Mouse (Mus musculus) hindbrain, postnatal 0 days (tissue): ENCODE measurements around the gene Zmym5. TPM values are rescaled to one million over a fixed set of nuclear protein-coding genes. Genes with fewer than 3 reads are reported as not detected.

Source experiments
- ATAC-seq: fragments of 200-750 bp; cut with Nextera tagmentation; 2 replicates; pipeline ENCODE4 v1.8.0; 2017; ENCODE audit warnings: mild to moderate bottlenecking, moderate TSS enrichment, moderate library complexity
- DNase-seq: peaks from one replicate; pipeline ENCODE4 v3.0.0-alpha.2; 2015; ENCODE audit warnings: low spot score
- H3K27ac ChIP-seq: fragments of 300-500 bp; sonication (generic); 2 replicates; pipeline ENCODE4 v1.5.1; 2014; ENCODE audit warnings: mild to moderate bottlenecking
- H3K27me3 ChIP-seq: fragments of 300-500 bp; sonication (generic); 2 replicates; pipeline ENCODE4 v1.6.1; 2014; ENCODE audit warnings: low read length, mixed read lengths; ENCODE audit not compliant: insufficient read depth
- H3K36me3 ChIP-seq: fragments of 300-500 bp; sonication (generic); 2 replicates; pipeline ENCODE4 v1.6.1; 2014; ENCODE audit warnings: low read length, mixed read lengths; ENCODE audit not compliant: insufficient read depth
- H3K4me1 ChIP-seq: fragments of 300-500 bp; sonication (generic); 2 replicates; pipeline ENCODE4 v1.6.1; 2014; ENCODE audit warnings: antibody characterized with exemption, low read length, mixed read lengths; ENCODE audit not compliant: insufficient read depth
- H3K4me2 ChIP-seq: fragments of 300-500 bp; sonication (generic); 2 replicates; pipeline ENCODE4 v1.6.1; 2014; ENCODE audit warnings: low read depth, mild to moderate bottlenecking, low read length, moderate library complexity, mixed read lengths
- H3K4me3 ChIP-seq: fragments of 300-500 bp; sonication (generic); 2 replicates; pipeline ENCODE4 v1.5.1; 2014; ENCODE audit warnings: low read length
- H3K9ac ChIP-seq: fragments of 300-500 bp; sonication (generic); replicated peaks from 2 replicates; pipeline ENCODE4 v1.6.1; 2014; ENCODE audit warnings: mild to moderate bottlenecking, low read length, moderate library complexity, mixed read lengths
- H3K9me3 ChIP-seq: fragments of 300-500 bp; sonication (generic); 2 replicates; pipeline ENCODE4 v1.6.1; 2016; ENCODE audit warnings: low read length, mixed read lengths
- CTCF ChIP-seq: IDR thresholded peaks from 2 replicates; pipeline ENCODE4 v1.5.1; 2016; ENCODE audit warnings: antibody characterized with exemption, control low read depth, low read depth
- WGBS: fragments of 180-500 bp; shearing (Covaris S2); extraction: QIAGEN DNeasy Blood & Tissue Kit; methylation state at CpG from one replicate; pipeline ENCODE4 v1.1.7; 2014; 5-methylcytosine and 5-hydroxymethylcytosine counted together
- polyA plus RNA-seq: library from polyadenylated mRNA; unstranded; fragments of >200 nt; fragmentation: Nextera tagmentation; extraction: Ambion mirVana; gene quantifications from 2 replicates; pipeline ENCODE4 v1.2.1, GENCODE M21; 2015
- total RNA-seq: library from RNA; depleted of rRNA; stranded (reverse); fragments of >200 nt; gene quantifications from 2 replicates; pipeline ENCODE4 v1.2.3, GENCODE M21; 2014

Gene Zmym5
- total and polyA plus RNA-seq, 2 experiments from 2014 or later, result 12.1 to 25.9 TPM

GRCm38 (mm10) chr14:56832563-56833113, 21.1 kb upstream of the Zmym5 start:
- ATAC-seq, result no peak
- no peak overlapping the region for H3K9ac ChIP-seq
- 54% methylated on average over 1 of the region's 1 CpGs for WGBS

GRCm38 (mm10) chr14:56832147-56832546, 20.6 kb upstream of the Zmym5 start:
- DNase-seq (no peak), ATAC-seq (no peak)
- H3K9me3 ChIP-seq, result no peaks in the 10 kb centered on the region
- no peak overlapping the region for H3K4me2 ChIP-seq
- no peaks in the 10 kb centered on the region for H3K4me1 ChIP-seq
- H3K4me3 ChIP-seq, result no peak overlapping the region
- H3K9ac ChIP-seq, result no peak overlapping the region
- no peak overlapping the region for H3K27ac ChIP-seq
- no peak for TF ChIP-seq CTCF
- H3K36me3 ChIP-seq, result no peaks in the 10 kb centered on the region
- WGBS, result 92% methylated on average over 3 of the region's 3 CpGs
- H3K27me3 ChIP-seq, result no peaks in the 10 kb centered on the region

More at GRCm38 (mm10) chr14:56832563-56833113, 21.1 kb upstream of the Zmym5 start:
- Histone ChIP-seq H3K9me3 (no peaks in the 10 kb centered on the region), H3K4me2 (no peak overlapping the region), H3K27ac (no peak overlapping the region), H3K4me3 (no peak overlapping the region), H3K4me1 (no peaks in the 10 kb centered on the region), H3K27me3 (no peaks in the 10 kb centered on the region), H3K36me3 (no peaks in the 10 kb centered on the region)
- DNase-seq, result no peak
- no peak for TF ChIP-seq CTCF

DNA sequence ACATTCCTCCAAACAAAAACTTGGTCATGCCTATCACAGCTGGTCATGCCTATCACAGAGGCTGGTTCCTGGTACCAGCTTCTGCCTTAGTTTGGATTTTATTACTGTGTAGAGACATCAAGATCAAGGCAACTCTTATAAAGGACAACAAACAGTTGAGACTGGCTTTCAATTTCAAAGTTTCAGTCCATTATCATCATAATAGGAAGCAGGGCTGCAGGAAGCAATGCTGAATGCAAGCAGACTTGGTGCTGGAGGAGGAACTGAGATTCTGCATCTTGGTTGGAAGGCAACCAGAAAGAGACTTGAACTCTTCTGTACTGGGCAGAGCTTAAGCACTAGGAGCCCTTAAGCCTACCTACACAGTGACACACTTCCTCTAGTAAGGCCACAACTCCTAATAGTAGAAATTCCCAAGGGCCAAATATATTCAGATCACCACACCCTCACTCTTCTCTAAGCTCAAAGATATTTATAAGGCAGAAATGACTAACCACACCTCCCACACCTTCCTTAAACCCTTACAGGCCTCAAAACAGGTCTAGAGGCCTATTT, 19.1 kb upstream of the Zmym5 start:
- Histone ChIP-seq H3K4me1 (no peaks in the 10 kb centered on the region), H3K9me3 (no peaks in the 10 kb centered on the region), H3K4me2 (no peak overlapping the region), H3K27ac (no peak overlapping the region), H3K4me3 (no peak overlapping the region), H3K9ac (no peak overlapping the region), H3K36me3 (no peaks in the 10 kb centered on the region), H3K27me3 (no peaks in the 10 kb centered on the region)
- no peak for TF ChIP-seq CTCF
- ATAC-seq, result no peak
- DNase-seq, result no peak

DNA sequence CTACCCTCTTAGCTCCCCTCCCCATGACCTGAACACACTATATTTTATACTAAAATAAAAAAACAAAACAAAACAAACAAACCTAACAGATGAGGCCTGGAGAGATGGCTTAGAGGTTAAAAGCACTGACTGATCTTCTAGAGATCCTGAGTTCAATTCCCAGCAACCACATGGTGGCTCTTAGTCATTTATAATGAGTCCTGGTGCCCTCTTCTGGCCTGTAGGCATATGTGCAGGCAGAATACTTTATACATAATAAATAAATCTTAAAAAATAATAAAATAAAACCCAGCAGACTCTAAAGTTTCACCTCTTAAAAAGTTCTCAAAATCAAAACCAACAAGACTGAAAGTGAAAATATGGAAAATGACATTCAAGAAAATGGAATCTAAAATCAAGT, 13.0 kb upstream of the Zmym5 start:
- DNase-seq (no peak), ATAC-seq (no peak)
- H3K36me3 ChIP-seq, result no peaks in the 10 kb centered on the region
- no peaks in the 10 kb centered on the region for H3K4me1 ChIP-seq
- no peak overlapping the region for H3K27ac ChIP-seq
- no peaks in the 10 kb centered on the region; the same call in 1 of the 2 replicates for H3K9me3 ChIP-seq
- no peak overlapping the region for H3K4me2 ChIP-seq
- TF ChIP-seq CTCF, result no peak
- no peak overlapping the region for H3K4me3 ChIP-seq
- H3K9ac ChIP-seq, result no peak overlapping the region
- H3K27me3 ChIP-seq, result no peaks in the 10 kb centered on the region

GRCm38 (mm10) chr14:56817616-56818015, 6.1 kb upstream of the Zmym5 start:
- WGBS, result 13% methylated on average over 11 of the region's 11 CpGs
- no peak overlapping the region for H3K9ac ChIP-seq
- TF ChIP-seq CTCF, result no peak
- H3K4me3 ChIP-seq, result no peak overlapping the region
- DNase-seq (no peak), ATAC-seq (no peak)
- no peaks in the 10 kb centered on the region for H3K27me3 ChIP-seq
- H3K36me3 ChIP-seq, result no peaks in the 10 kb centered on the region
- no peak overlapping the region for H3K4me2 ChIP-seq
- no peaks in the 10 kb centered on the region; the same call in 1 of the 2 replicates for H3K9me3 ChIP-seq
- no peak overlapping the region for H3K27ac ChIP-seq
- H3K4me1 ChIP-seq, result no peaks in the 10 kb centered on the region

GRCm38 (mm10) chr14:56817131-56817530, 5.6 kb upstream of the Zmym5 start:
- ATAC-seq, result no peak
- no peak overlapping the region for H3K4me2 ChIP-seq
- no peaks in the 10 kb centered on the region for H3K36me3 ChIP-seq
- TF ChIP-seq CTCF, result no peak
- H3K9me3 ChIP-seq, result no peaks in the 10 kb centered on the region; the same call in 1 of the 2 replicates
- no peak overlapping the region for H3K9ac ChIP-seq
- WGBS, result 90% methylated on average over 4 of the region's 4 CpGs
- H3K27ac ChIP-seq, result no peak overlapping the region
- no peak overlapping the region for H3K4me3 ChIP-seq
- H3K4me1 ChIP-seq, result no peaks in the 10 kb centered on the region
- DNase-seq, result no peak
- no peaks in the 10 kb centered on the region for H3K27me3 ChIP-seq

DNA sequence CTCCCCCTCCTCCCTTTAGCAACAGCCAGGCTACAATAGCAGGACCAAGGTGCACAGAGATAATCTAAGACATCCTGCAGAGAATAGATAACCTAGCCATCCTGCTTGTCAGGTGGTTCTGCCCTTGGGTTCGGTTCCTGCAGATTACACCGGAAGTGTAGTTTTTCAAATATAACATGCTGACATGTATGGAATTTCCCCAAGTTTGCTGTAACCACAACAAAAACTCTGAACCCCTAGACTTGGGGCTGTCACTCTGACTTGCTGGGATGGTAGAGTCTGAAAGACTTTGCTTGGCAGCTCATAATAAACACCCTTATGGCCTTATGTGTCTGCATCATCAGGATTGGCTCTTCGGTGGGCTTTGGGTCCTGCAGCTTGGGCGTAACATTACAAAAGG, 5.0 kb upstream of the Zmym5 start:
- Histone ChIP-seq H3K9me3 (no peaks in the 10 kb centered on the region; the same call in 1 of the 2 replicates), H3K4me3 (no peak overlapping the region), H3K27me3 (no peaks in the 10 kb centered on the region), H3K36me3 (no peaks in the 10 kb centered on the region), H3K9ac (no peak overlapping the region), H3K4me2 (no peak overlapping the region), H3K27ac (no peak overlapping the region), H3K4me1 (no peaks in the 10 kb centered on the region)
- WGBS, result 90% methylated on average over 4 of the region's 4 CpGs
- no peak for TF ChIP-seq CTCF
- no peak for ATAC-seq
- DNase-seq, result no peak
